Mouse (Mus musculus): ENCODE data around the gene Dclk3. TPM values are rescaled to one million over a fixed set of nuclear protein-coding genes. Genes with fewer than 3 reads are reported as not detected.
A peak's percentile ranks its signal among the peaks of the same experiment; 100 is the strongest.

Dclk3 gene
- total RNA-seq, 2 experiments from 2014 or later: 0.30 to 0.36 TPM

DNA sequence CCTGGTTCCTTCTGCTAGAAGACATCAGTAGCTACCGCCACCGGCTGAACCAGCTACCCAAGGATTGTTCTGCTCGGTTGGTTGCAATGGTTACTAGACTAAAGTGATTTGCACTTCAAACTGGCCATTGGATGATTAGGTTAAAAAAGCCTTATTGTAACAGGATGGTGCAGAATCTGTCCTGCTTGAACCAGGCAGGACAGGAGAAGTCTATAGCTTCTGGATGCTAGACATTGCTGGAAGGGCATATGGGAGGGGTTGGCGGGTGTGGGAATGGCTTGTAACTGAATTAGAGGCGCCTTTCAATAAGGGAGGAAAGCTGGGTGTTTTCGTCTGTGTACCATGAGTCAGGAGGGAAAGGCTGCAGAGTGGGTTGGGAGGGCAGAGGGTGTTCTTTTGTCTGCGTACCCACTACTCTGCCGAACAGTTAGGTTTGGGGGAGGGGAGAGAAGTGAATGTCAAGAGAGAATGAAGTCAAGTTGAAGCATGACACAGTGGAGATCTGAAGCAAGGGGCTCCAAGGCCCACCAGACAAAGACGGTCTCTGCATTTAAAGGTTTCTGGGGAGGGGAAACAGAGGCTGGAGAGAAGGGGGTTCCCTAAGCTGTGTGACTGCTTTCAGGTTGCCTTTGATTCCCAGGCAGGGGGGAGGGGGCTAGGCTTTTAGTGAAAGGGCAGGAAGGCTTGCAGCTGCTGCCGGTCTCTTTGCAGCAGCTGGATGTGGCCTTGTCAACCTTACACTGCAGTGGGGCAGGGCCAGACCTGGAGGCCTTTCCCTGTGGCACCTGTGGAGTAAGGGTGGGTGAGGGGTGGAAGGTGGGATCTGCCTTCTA lies 48.0 kb downstream of the Dclk3 start:
- no peak for DNase-seq (ENCODE audit: low spot score)

DNA sequence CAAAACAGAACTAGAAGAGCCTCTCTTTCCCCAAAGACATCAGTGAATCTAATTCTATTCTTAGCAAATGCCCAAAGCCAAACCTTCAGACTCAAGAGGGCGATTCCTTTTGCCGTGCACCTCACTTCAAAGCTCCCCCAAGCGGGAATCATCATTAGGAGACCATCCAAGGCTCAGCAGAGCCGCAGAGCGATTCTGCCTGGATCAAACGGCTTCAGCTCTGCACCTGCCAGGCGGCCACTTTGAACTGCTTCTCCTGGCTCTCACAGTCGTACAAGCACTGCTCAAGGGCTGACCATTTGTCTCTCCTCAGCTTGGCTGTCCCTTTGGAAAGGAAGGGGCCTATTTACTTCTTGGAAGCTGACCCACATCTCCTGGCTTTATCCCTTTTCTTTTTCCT lies 51.7 kb downstream of the Dclk3 start:
- no peak for DNase-seq (ENCODE audit: low spot score)

DNA sequence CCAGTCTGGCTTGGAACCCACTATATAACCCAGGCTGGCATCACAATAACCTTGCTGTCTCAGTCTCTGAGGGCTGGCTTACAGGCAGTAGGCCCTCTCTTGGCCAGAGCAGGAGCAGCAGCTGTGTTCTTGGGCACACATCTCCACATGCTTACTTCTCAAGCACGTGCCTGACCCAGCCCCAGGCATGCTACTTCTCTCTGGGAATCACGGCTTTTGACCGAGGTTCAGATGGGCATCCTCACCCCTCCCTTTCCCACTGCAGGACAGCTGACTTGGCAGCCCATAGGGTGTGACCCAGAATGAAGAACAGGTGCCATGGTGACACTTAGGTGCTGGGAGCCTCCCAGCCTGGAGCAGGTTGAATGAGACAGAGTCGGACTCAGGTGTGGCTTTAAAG lies 52.4 kb downstream of the Dclk3 start:
- no peak for DNase-seq (ENCODE audit: low spot score)

DNA sequence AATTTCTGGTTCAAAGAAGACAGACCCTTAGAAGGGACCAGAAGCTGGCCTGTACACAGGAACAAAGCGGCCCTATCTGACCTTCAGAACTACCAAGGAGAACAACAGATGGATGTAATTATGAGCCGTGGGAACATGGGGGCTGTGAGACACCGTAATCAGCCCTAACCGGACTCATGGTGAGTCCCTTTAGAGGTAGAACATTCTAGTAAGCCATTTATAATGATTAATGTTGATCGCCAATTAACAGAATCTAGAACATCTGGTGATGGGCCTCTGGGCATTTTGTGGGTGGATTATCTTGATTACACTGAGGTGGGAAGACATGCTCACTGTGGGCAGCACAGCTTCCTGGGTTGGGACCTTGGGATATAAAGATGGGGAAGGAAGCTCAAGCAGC lies 54.6 kb downstream of the Dclk3 start:
- DNase-seq (ENCODE audit: low spot score): no peak

DNA sequence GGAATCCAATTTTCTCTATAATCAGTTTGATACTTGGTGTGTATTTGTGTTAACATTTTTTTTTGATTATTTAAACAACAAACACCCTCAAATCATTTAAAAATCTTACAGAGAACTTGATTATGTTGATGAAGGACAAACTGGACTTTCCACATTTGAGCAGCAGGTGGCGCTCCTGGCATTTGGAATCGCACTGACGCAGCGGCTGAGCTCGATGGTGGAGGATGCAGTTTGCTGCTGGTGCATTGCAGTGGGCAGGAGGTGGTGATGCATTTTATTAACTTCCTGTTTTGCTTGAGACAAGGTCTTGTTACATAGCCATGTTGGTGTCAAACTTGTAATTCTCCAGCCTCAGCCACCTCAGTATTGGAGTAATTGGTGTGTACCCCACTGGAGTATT lies 56.7 kb downstream of the Dclk3 start:
- peak; percentile 30 for DNase-seq (ENCODE audit: low spot score)

DNA sequence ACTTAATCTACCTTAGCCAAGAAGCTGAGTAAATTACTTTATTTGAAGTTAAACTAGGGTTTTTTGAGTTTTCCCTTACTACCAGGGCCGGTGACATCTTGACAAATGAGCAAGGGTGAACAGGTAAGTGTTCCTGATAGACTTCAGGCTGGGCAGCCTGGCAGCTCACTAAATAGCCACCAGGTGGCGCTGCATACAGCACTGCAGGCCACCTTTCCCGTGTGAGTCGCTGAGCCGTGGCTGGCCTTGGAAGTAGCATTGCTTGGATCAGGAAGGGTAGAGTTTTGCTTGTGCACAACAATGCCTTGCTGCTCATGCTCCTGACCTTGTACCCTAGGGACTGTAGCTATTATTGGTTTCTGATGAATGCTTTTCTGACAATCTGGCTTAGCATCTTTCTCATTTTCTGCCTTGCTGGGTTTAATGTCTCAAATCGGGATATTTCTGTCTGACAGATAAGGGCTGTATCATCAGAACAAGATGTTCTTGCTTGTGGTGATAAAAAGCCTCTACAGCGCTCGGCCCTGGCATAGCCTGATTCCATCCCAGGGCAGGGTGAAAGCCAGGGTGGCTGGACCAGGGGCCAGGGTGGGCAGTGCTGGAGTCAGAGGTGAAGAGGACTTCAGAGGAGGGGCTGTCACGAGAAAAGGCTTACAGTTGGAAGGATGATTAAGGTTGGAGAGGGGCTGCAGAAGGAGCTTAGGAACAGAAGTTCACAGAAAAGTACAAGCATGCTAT lies 58.4 kb downstream of the Dclk3 start:
- DNase-seq (ENCODE audit: low spot score): peak; percentile 48

DNA sequence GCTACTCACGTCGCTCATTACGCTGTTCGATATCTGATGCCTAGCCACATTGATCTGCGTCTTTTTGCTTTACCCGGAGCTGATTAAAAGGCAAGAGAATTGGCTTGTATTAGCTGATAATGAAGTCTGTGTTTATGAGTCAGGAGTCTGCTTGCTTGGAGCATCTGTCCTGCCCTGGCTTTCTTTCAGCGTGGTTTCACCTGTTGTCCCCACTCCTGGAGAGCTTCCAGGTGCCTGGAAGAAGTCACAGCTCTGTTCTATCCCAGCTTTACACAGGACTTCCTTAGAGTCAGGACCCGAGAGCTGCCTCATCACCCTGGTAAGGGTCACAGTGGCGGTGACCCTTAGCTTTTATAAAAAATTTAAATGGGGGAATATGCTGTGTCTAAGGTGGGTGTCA lies 61.3 kb downstream of the Dclk3 start:
- no peak for DNase-seq (ENCODE audit: low spot score)

DNA sequence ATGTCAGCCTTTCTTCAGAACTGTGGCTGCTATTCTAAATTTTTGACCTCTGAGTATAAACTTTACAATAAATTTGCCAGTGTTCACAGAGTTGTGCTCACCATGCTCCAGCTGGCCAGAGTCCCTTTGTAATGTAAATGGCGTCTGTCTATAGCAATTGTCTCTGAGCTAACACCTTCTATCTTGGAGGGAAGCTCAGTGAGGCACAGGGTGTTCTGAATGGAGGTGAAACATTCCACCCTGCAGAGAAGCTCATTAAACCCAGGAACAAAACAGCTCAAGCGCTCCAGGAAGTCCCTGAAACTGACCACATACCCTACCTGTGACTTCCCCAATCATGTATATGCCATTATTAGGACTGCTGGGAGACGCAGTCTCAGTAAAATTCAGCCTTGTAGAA lies 67.2 kb downstream of the Dclk3 start:
- DNase-seq (ENCODE audit: low spot score): no peak

DNA sequence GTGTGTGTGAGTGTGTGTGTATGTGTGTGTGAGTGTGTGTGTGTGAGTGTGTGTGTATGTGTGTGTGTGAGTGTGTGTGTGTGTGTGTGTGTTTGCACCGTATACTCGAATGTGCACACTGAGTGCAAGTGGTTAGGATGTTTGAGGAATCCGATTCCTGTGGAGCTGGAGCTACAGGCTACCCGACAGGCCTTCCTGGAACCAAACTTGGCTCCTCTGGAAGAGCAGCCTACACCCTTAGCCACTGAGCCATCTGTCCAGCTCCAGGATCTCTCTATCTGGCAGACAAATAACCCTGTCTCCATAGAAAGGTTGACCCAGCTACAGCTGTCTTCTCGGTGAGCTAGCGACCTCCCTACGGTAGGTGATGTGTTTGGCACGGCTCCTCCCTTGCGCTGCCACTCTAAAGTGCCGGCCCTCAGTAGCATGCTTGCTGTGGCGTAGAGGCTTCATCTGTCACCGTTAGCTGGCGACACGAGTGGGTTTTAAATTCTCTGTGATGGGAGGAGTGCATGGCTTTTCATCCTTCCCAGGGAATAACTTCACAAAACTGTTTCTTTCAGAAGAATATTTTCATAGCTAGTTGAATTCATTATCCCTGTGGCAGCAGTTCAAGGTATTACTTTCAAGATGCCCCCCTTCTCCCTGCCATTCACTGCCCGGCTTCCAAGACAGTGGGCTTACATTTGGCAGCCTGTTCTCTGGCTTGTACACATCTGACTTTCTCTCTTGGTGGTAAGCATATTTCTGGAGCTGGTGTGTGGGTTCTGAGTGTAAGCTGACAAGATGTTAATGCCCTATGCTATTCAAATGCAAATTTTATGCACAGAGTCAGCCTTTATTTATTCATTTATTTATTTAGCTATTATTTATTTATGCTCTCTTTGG lies 75.9 kb downstream of the Dclk3 start:
- no peak for DNase-seq (ENCODE audit: low spot score)

DNA sequence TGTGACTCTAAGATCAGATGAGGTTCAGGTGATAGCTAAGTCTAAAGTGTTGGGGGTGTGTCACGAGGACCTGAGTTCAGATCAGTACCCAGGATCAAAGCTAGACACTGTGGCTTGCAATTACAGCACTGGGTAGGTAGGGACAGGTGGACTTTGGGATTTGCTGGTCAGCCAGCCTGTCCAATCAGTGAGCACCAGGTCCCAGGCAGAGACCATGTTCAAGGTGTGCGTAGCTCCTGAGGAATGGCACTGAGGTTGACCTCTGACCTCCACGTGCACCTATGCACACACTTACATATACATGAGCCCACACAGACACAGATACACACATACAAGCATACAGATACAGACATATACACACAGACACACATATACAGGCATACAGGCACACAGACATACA lies 76.7 kb downstream of the Dclk3 start:
- no peak for DNase-seq (ENCODE audit: low spot score)

DNA sequence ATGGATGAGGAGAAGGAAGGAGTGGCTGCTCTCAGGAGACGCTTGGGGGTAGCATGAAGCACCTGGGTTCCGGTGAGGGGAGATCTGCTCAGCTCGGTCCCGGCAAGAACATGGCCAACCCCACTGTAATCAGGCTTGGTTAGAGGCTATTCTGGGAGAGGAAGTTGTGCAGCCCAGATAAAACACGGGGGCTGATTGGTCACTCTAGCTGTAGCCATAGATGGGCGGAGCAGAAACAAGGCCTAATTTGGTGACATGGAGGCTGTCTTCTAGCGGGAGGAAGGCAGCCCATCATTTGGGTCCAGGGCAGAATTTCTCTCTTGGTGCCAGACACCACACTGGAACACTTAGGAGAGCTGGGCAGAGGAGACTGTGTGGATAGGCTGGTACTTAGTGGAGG lies 83.3 kb downstream of the Dclk3 start:
- no peak for DNase-seq (ENCODE audit: low spot score)

DNA sequence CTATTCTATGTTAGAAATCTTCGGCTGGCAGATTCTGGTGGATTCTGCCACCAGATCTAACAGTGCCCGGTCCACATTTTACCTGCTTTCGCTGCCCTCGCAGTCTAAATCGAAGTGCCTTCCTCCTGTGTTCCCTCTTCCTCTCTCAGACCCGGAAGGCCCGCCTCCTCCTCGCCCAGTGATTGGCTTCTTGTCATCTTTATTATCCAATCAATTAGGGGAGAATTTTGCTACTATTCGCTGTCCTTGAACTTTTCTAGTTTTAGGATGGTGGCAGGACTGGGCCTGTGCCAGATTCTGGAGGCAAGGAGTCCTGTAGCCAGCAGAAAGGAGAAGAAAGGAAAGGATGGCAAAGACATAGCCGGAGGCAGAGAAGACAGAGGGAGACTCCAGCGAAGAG lies 84.2 kb downstream of the Dclk3 start:
- DNase-seq (ENCODE audit: low spot score): no peak

DNA sequence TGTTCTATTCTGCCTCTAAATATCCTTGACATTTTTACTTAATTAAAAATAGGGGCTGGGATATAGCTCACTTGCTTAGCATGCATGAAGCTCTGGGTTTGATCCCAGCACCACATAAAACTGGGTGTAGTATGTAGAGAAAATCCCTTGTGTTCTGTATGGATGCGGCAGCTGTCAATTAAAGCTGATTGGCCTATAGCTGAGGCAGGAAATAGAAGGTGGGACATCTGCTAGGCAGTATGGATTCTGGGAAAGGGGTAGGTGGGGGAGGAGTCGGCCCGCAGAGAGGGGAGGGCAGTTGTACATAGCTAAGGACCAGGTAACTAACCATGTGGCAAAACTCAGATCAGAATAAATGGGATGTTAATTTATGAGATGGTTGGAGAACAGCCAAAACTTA lies 85.0 kb downstream of the Dclk3 start:
- no peak for DNase-seq (ENCODE audit: low spot score)

DNA sequence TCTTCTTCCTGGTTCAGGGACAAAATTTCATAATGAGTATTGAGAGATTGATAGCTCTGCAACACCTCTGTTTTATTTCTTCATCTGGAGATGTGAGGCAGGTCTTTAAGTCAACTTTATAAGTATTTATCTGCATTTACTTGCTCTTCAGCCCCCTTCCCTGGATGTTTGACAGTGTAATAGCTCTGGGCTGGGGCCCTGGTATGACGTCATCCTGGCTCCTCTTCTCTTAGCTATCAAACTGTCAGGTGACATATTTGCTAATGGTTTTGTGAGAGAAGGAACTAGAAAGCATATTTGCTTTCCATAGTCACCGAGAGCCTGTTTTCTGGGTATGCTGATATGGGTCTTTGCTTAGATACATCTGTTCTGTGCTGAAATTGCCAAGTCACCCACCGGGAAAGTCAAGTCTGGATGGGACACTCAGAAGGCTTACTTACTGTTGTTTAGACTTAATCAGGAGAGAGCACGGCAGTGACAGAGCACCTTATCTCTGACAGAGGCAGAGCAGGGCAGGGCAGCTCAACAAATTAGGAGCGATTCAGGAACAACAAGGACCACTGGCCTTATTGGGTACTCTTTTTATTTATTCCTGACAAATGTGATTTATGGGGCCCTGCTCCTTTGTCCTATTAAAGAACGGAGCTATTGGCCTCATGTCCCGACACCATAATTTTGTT lies 96.0 kb downstream of the Dclk3 start:
- DNase-seq (ENCODE audit: low spot score): no peak

DNA sequence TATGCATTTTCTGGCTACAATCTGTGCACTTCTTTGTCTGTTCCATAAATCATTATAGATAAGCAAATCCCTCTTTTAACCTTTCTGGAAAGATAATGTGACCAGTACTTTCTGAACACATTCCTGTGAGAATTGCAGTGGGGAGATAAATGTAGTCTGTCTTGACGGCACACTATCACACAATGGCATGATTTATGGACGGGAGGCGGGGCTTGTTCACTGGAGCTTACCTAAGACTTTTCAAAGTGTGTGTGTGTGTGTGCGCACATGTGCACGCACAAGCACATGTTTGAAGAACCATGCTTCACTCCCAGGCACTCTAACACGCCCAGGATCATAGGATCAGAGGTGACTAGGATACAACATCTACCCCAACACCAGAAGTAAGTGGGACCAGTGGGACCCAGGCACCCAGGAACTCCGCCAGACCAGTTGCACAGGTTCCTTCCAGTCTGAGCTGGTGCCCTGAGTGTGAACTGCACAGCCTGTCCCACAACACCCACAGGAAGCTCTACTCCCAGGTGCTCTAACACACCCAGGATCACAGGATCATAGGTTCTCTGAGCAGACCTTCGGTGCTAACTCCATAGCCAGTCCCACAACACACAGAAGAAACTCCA lies 96.7 kb downstream of the Dclk3 start:
- DNase-seq (ENCODE audit: low spot score): no peak

Other genes with a start within 250 kb of the Dclk3 start
- 1 to 10 TPM; 5.4 to 6.4 TPM for gene Mlh1, start 167.3 kb upstream of the Dclk3 start, total RNA-seq (2021)
- gene Epm2aip1, start 167.2 kb upstream of the Dclk3 start, total RNA-seq (2021): 10 to 100 TPM; 19.7 to 20.4 TPM
- under 1 TPM; 0.02 to 0.07 TPM for gene Trank1, start 127.3 kb upstream of the Dclk3 start, total RNA-seq (2021)